In genomic region chr11:7473832-7474545, GRCm38 (mm10) we compare ENCODE assay signal across 15 mouse cellular contexts.
A peak's percentile ranks its signal among the peaks of the same experiment; 100 is the strongest.
DNase-seq lines count a peak whose midpoint lies in the region; ATAC-seq lines count a peak whose summit lies in the region.
"Had no signal": no experiment of that assay in that cellular context is flagged by ENCODE, and none has a peak within 500 bp of the region (broad histone marks: within the 10 kb centered on the region; RNA-seq: fewer than 3 reads in every experiment).

No protein-coding gene starts in this region.

- no peak overlapping the region for H3K9ac ChIP-seq in lung, embryonic 16.5 days (ENCODE audit: low read length)
- H3K9ac ChIP-seq in heart, embryonic 15.5 days: no peak overlapping the region
- H3K9ac ChIP-seq in stomach, embryonic 16.5 days (ENCODE audit: low read length): no peak overlapping the region
- H3K9ac ChIP-seq: forebrain, embryonic 15.5 days; hindbrain, embryonic 12.5 days; neural tube, embryonic 12.5 days had no signal

- intact Hi-C loops in heart, postnatal 25 days (cut with DNase I): no loop called here
- intact Hi-C loops in left cerebral cortex, postnatal 14 days (cut with DNase I): no loop called here

- whole genome bisulfite sequencing in lung, embryonic 16.5 days: 43% methylated on average over 7 of the region's 7 CpGs
- WGBS in heart, embryonic 15.5 days: 28% methylated on average over 7 of the region's 7 CpGs
- 49% methylated on average over 7 of the region's 7 CpGs for WGBS in stomach, embryonic 16.5 days

- peak; percentile 13 for DNase-seq in heart, adult 8-10 months (ENCODE audit: low spot score)
- no peak for DNase-seq in heart, postnatal 25 days (ENCODE audit: low spot score)
- DNase-seq in lung, adult 18-20 months: no peak
- DNase-seq in left cerebral cortex, postnatal 14 days (ENCODE audit: low spot score in 2 of 2): no peak
- DNase-seq: B cell, adult 2 months; cerebellum, adult 11 months; spleen, adult 18-20 months had no signal

- peak; percentile 71 for ATAC-seq in lung, embryonic 16.5 days (ENCODE audit: low read depth)
- peak; percentile 50; the same call in 1 of the 2 replicates for ATAC-seq in heart, embryonic 15.5 days (replicated peaks; ENCODE audit: insufficient number of reproducible peaks, insufficient read depth, low FRiP score, low read depth)
- ATAC-seq in stomach, embryonic 16.5 days (ENCODE audit: insufficient read depth, low FRiP score): 0 out of 2 replicates have a peak, but pooled peaks have one; percentile 37
- ATAC-seq: forebrain, embryonic 15.5 days; midbrain, embryonic 16.5 days had no signal

- H3K4me3 ChIP-seq in lung, embryonic 16.5 days (ENCODE audit: low read length): no peak overlapping the region
- no peak overlapping the region for H3K4me3 ChIP-seq in heart, embryonic 15.5 days
- no peak overlapping the region for H3K4me3 ChIP-seq in stomach, embryonic 16.5 days (replicated peaks; ENCODE audit: low read length)
- H3K4me3 ChIP-seq: forebrain, embryonic 15.5 days; hindbrain, embryonic 12.5 days; neural tube, embryonic 12.5 days had no signal

- H3K4me2 ChIP-seq in lung, embryonic 16.5 days (ENCODE audit: low read depth, low read length): no peak overlapping the region
- H3K4me2 ChIP-seq in heart, embryonic 15.5 days: no peak overlapping the region
- no peak overlapping the region for H3K4me2 ChIP-seq in stomach, embryonic 16.5 days (ENCODE audit: low read depth, low read length)
- H3K4me2 ChIP-seq: forebrain, embryonic 15.5 days; hindbrain, embryonic 12.5 days; neural tube, embryonic 12.5 days had no signal

- H3K9me3 ChIP-seq in lung, embryonic 16.5 days (ENCODE audit: control insufficient read depth, low read length): no peaks in the 10 kb centered on the region
- no peaks in the 10 kb centered on the region for H3K9me3 ChIP-seq in heart, embryonic 15.5 days (replicated peaks)
- no peaks in the 10 kb centered on the region for H3K9me3 ChIP-seq in stomach, embryonic 16.5 days (replicated peaks; ENCODE audit: control insufficient read depth, low read length)
- H3K9me3 ChIP-seq: forebrain, embryonic 15.5 days; hindbrain, embryonic 12.5 days; neural tube, embryonic 12.5 days had no signal

- no peak overlapping the region for H3K27ac ChIP-seq in lung, embryonic 16.5 days (ENCODE audit: low read length)
- H3K27ac ChIP-seq in heart, embryonic 15.5 days: peak overlapping the region; percentile 39
- H3K27ac ChIP-seq in stomach, embryonic 16.5 days (ENCODE audit: low read length): no peak overlapping the region
- H3K27ac ChIP-seq: forebrain, embryonic 15.5 days; hindbrain, embryonic 12.5 days; macrophage; neural tube, embryonic 12.5 days had no signal

- H3K27me3 ChIP-seq in lung, embryonic 16.5 days (ENCODE audit: control insufficient read depth, insufficient read depth, low read depth, low read length): no peaks in the 10 kb centered on the region
- no peaks in the 10 kb centered on the region for H3K27me3 ChIP-seq in heart, embryonic 15.5 days
- H3K27me3 ChIP-seq in stomach, embryonic 16.5 days (ENCODE audit: control insufficient read depth, insufficient read depth, low read length): no peaks in the 10 kb centered on the region
- H3K27me3 ChIP-seq: forebrain, embryonic 15.5 days; hindbrain, embryonic 12.5 days; neural tube, embryonic 12.5 days had no signal

- no peaks in the 10 kb centered on the region for H3K4me1 ChIP-seq in lung, embryonic 16.5 days (replicated peaks; ENCODE audit: control insufficient read depth, insufficient read depth, low read length)
- H3K4me1 ChIP-seq in heart, embryonic 15.5 days (replicated peaks): peaks cover 15% of the 10 kb centered on the region
- H3K4me1 ChIP-seq in stomach, embryonic 16.5 days (ENCODE audit: control insufficient read depth, insufficient read depth, low read length): 0 out of 2 replicates have a peak, but pooled peaks cover 4% of the 10 kb centered on the region
- H3K4me1 ChIP-seq: forebrain, embryonic 15.5 days; hindbrain, embryonic 12.5 days; neural tube, embryonic 12.5 days had no signal

- H3K36me3 ChIP-seq in lung, embryonic 16.5 days (ENCODE audit: control insufficient read depth, insufficient read depth, low read length): no peaks in the 10 kb centered on the region
- no peaks in the 10 kb centered on the region for H3K36me3 ChIP-seq in heart, embryonic 15.5 days
- H3K36me3 ChIP-seq in stomach, embryonic 16.5 days (ENCODE audit: control insufficient read depth, insufficient read depth, low read length): no peaks in the 10 kb centered on the region
- H3K36me3 ChIP-seq: forebrain, embryonic 15.5 days; hindbrain, embryonic 12.5 days; neural tube, embryonic 12.5 days had no signal
